Mouse (Mus musculus) neural tube, embryonic 12.5 days (tissue): ENCODE results near the gene Stag2. TPM values are rescaled to one million over a fixed set of nuclear protein-coding genes. Genes with fewer than 3 reads are reported as not detected.

Source experiments
- ATAC-seq: fragments of 200-750 bp; cut with Nextera tagmentation; 2 replicates; pipeline ENCODE4 v1.8.0; 2017; ENCODE audit warnings: low read depth, mild to moderate bottlenecking, moderate TSS enrichment, moderate library complexity; ENCODE audit not compliant: low FRiP score
- H3K27ac ChIP-seq: fragments of 300-500 bp; sonication (generic); 2 replicates; pipeline ENCODE4 v1.5.1; 2016
- H3K27me3 ChIP-seq: fragments of 300-500 bp; sonication (generic); replicated peaks from 2 replicates; pipeline ENCODE4 v1.6.1; 2016; ENCODE audit warnings: mild to moderate bottlenecking
- H3K36me3 ChIP-seq: fragments of 300-500 bp; sonication (generic); 2 replicates; pipeline ENCODE4 v1.6.1; 2016; ENCODE audit warnings: mild to moderate bottlenecking
- H3K4me1 ChIP-seq: fragments of 300-500 bp; sonication (generic); 2 replicates; pipeline ENCODE4 v1.6.1; 2016
- H3K4me2 ChIP-seq: fragments of 300-500 bp; sonication (generic); replicated peaks from 2 replicates; pipeline ENCODE4 v1.6.1; 2016; ENCODE audit warnings: mild to moderate bottlenecking
- H3K4me3 ChIP-seq: fragments of 300-500 bp; sonication (generic); 2 replicates; pipeline ENCODE4 v1.5.1; 2016
- H3K9ac ChIP-seq: fragments of 300-500 bp; sonication (generic); 2 replicates; pipeline ENCODE4 v1.6.1; 2016; ENCODE audit warnings: mild to moderate bottlenecking
- H3K9me3 ChIP-seq: fragments of 300-500 bp; sonication (generic); 2 replicates; pipeline ENCODE4 v1.6.1; 2016; ENCODE audit warnings: mild to moderate bottlenecking
- WGBS: fragments of 180-500 bp; shearing (Covaris S2); methylation state at CpG from one replicate; pipeline ENCODE4 v1.1.7; 2016; 5-methylcytosine and 5-hydroxymethylcytosine counted together
- polyA plus RNA-seq: library from polyadenylated mRNA; unstranded; fragments of >200 nt; fragmentation: Nextera tagmentation; extraction: Ambion mirVana; gene quantifications from 2 replicates; pipeline ENCODE4 v1.2.1, GENCODE M21; 2016

Gene Stag2
- polyA plus RNA-seq, 1 experiment from 2014 or later = 37.5 TPM

- Histone ChIP-seq H3K27ac (no peak overlapping the region), H3K4me3 (no peak overlapping the region), H3K36me3 (no peaks in the 10 kb centered on the region), H3K27me3 (no peaks in the 10 kb centered on the region), H3K4me2 (no peak overlapping the region), H3K9ac (no peak overlapping the region), H3K9me3 (no peaks in the 10 kb centered on the region), H3K4me1 (no peaks in the 10 kb centered on the region)
- 79% methylated on average over 3 of the region's 3 CpGs for WGBS
- no peak for ATAC-seq
Measured at GRCm38 (mm10) chrX:42290215-42290614, 141.1 kb downstream of the Stag2 start.

- 0 out of 2 replicates have a peak, but pooled peaks cover 2% of the 10 kb centered on the region for H3K4me1 ChIP-seq
- no peaks in the 10 kb centered on the region for H3K27me3 ChIP-seq
- ATAC-seq = no peak
- no peak overlapping the region for H3K9ac ChIP-seq
- H3K27ac ChIP-seq = no peak overlapping the region
- H3K36me3 ChIP-seq = no peaks in the 10 kb centered on the region
- H3K4me2 ChIP-seq = no peak overlapping the region
- no peaks in the 10 kb centered on the region for H3K9me3 ChIP-seq
- 87% methylated on average over 3 of the region's 3 CpGs for WGBS
- no peak overlapping the region for H3K4me3 ChIP-seq
Measured at GRCm38 (mm10) chrX:42315231-42315630, 166.1 kb downstream of the Stag2 start.

- ATAC-seq = no peak
- H3K27ac ChIP-seq = no peak overlapping the region
- 41% methylated on average over 5 of the region's 5 CpGs for WGBS
Measured at GRCm38 (mm10) chrX:42320424-42320823, 171.3 kb downstream of the Stag2 start.

GRCm38 (mm10) chrX:42321200-42321773, 172.2 kb downstream of the Stag2 start:
- Histone ChIP-seq H3K9ac (no peak overlapping the region), H3K27ac (no peak overlapping the region), H3K9me3 (no peaks in the 10 kb centered on the region), H3K36me3 (no peaks in the 10 kb centered on the region), H3K4me1 (0 out of 2 replicates have a peak, but pooled peaks cover 2% of the 10 kb centered on the region), H3K27me3 (no peaks in the 10 kb centered on the region), H3K4me2 (no peak overlapping the region), H3K4me3 (no peak overlapping the region)
- WGBS = 27% methylated on average over 9 of the region's 9 CpGs
- ATAC-seq = no peak

More at GRCm38 (mm10) chrX:42320424-42320823, 171.3 kb downstream of the Stag2 start:
- Histone ChIP-seq H3K4me3 (no peak overlapping the region), H3K9ac (no peak overlapping the region), H3K4me2 (no peak overlapping the region), H3K9me3 (no peaks in the 10 kb centered on the region), H3K4me1 (0 out of 2 replicates have a peak, but pooled peaks cover 2% of the 10 kb centered on the region), H3K36me3 (no peaks in the 10 kb centered on the region), H3K27me3 (no peaks in the 10 kb centered on the region)

- no peak overlapping the region for H3K27ac ChIP-seq
- H3K4me1 ChIP-seq = 0 out of 2 replicates have a peak, but pooled peaks cover 2% of the 10 kb centered on the region
- no peak for ATAC-seq
- no peak overlapping the region for H3K9ac ChIP-seq
- H3K4me3 ChIP-seq = no peak overlapping the region
- H3K9me3 ChIP-seq = no peaks in the 10 kb centered on the region
- H3K4me2 ChIP-seq = no peak overlapping the region
- H3K27me3 ChIP-seq = no peaks in the 10 kb centered on the region
- H3K36me3 ChIP-seq = no peaks in the 10 kb centered on the region
- WGBS = 61% methylated on average over 3 of the region's 3 CpGs
Measured at GRCm38 (mm10) chrX:42324848-42325247, 175.7 kb downstream of the Stag2 start.

Other genes starting within 250 kb of the Stag2 start
- gene Thoc2, start 228.6 kb upstream of the Stag2 start, polyA plus RNA-seq = 100 and 108 TPM in 2 replicates
- gene Xiap, start 89.6 kb upstream of the Stag2 start, polyA plus RNA-seq = 11.5 and 12.4 TPM in 2 replicates